8 mouse cellular contexts compared by ENCODE assay signal in genomic region chr7:80379531-80379930, GRCm38 (mm10). TPM values are rescaled to one million over a fixed set of nuclear protein-coding genes. Genes with fewer than 3 reads are reported as not detected.
DNase-seq lines count a peak whose midpoint lies in the region; ATAC-seq and TF ChIP-seq lines count a peak whose summit lies in the region.

No protein-coding gene starts in this region.

- no peaks in the 10 kb centered on the region for H3K27me3 ChIP-seq in C2C12 (ENCODE audit: control insufficient read depth, insufficient read depth, insufficient read length)
- H3K27me3 ChIP-seq in forebrain, embryonic 10.5 days (ENCODE audit: poor library complexity, severe bottlenecking): peaks cover 34% of the 10 kb centered on the region

- H3K9me3 ChIP-seq in forebrain, embryonic 10.5 days: no peaks in the 10 kb centered on the region

- peaks cover 19% of the 10 kb centered on the region for H3K4me1 ChIP-seq in bone marrow macrophage, adult 2 months (ENCODE audit: control insufficient read depth, insufficient read depth, low read length)
- H3K4me1 ChIP-seq in forebrain, embryonic 10.5 days: peaks cover 6% of the 10 kb centered on the region

- no peak overlapping the region for H3K27ac ChIP-seq in gastrocnemius, adult 2 months
- H3K27ac ChIP-seq in bone marrow macrophage, adult 2 months (ENCODE audit: insufficient read depth, low read depth, low read length): no peak overlapping the region
- no peak overlapping the region for H3K27ac ChIP-seq in forebrain, embryonic 10.5 days

- no peak for TF ChIP-seq POLR2A in bone marrow macrophage, adult 2 months (IDR thresholded peaks at IDR 0.05; ENCODE audit: borderline replicate concordance, low read depth, low read length)

- no peaks in the 10 kb centered on the region for H3K79me2 ChIP-seq in C2C12 (ENCODE audit: control insufficient read depth, insufficient read depth)

- H3K79me3 ChIP-seq in C2C12 (ENCODE audit: low read depth): no peaks in the 10 kb centered on the region

- no peak overlapping the region for H3K4me3 ChIP-seq in gastrocnemius, adult 2 months
- no peak overlapping the region for H3K4me3 ChIP-seq in C2C12 (ENCODE audit: insufficient read depth, poor library complexity, severe bottlenecking)
- H3K4me3 ChIP-seq in bone marrow macrophage, adult 2 months (ENCODE audit: insufficient read depth, low read length): no peak overlapping the region
- H3K4me3 ChIP-seq in forebrain, embryonic 10.5 days: no peak overlapping the region

- H3K36me3 ChIP-seq in C2C12 (ENCODE audit: control insufficient read depth, insufficient read depth): peaks cover 4% of the 10 kb centered on the region
- peaks cover 7% of the 10 kb centered on the region; the same call in 1 of the 2 replicates for H3K36me3 ChIP-seq in forebrain, embryonic 10.5 days (replicated peaks)

- intact Hi-C loops in gastrocnemius, adult 2 months (cut with DNase I): no loop called here
- intact Hi-C loops in gastrocnemius, postnatal 36 days (cut with DNase I): no loop called here

- TF ChIP-seq CTCF in gastrocnemius, adult 2 months (IDR thresholded peaks at IDR 0.05): peak; percentile 66
- TF ChIP-seq CTCF in C2C12 (IDR thresholded peaks at IDR 0.05; ENCODE audit: control insufficient read depth, insufficient read depth, insufficient read length): peak; percentile 43
- TF ChIP-seq CTCF in bone marrow macrophage, adult 2 months (IDR thresholded peaks at IDR 0.05; ENCODE audit: low read depth, low read length): peak; percentile 42

- 68% methylated on average over 13 of the region's 13 CpGs for WGBS in forebrain, embryonic 10.5 days

- H3ac ChIP-seq in C2C12 (ENCODE audit: control insufficient read depth, insufficient read length, low read depth): no peak overlapping the region

- ATAC-seq in inflammation-experienced regulatory T-cells, adult 6 months: no peak

- peak; percentile 59 for DNase-seq in gastrocnemius, adult 2 months
- DNase-seq in gastrocnemius, postnatal 36 days: no peak
- DNase-seq in lung, postnatal 14 days: peak; percentile 61
- DNase-seq in right cerebral cortex, adult 18-20 months: no peak
- no peak for DNase-seq in forebrain, embryonic 10.5 days (ENCODE audit: extremely low spot score, low spot score)

TF ChIP-seq in C2C12, 6 proteins besides CTCF, POLR2A, EP300 and RAD21:
- no peak for TF ChIP-seq CEBPB (IDR thresholded peaks at IDR 0.05; ENCODE audit: low read depth)
- TF ChIP-seq MYOD1 (IDR thresholded peaks at IDR 0.05; ENCODE audit: control insufficient read depth, insufficient read length, low read depth): no peak
- no peak for TF ChIP-seq MAX (IDR thresholded peaks at IDR 0.05)
- no peak for TF ChIP-seq FOSL1 (IDR thresholded peaks at IDR 0.05; ENCODE audit: insufficient read depth, low read length, poor library complexity, severe bottlenecking)
- TF ChIP-seq USF1 (IDR thresholded peaks at IDR 0.05; ENCODE audit: low read depth): no peak
- TF ChIP-seq MYOG (IDR thresholded peaks at IDR 0.05; ENCODE audit: control insufficient read depth, extremely low read depth, insufficient read length): no peak

RNA-seq across cellular contexts. Expression of gene Fes, which starts 8.2 kb away (rescaled TPM):
- total RNA-seq in gastrocnemius, adult 2 months (2021): 1 to 10 TPM; 2.6 to 3.9 TPM
- 1 to 10 TPM; 3.5 to 5.2 TPM for total RNA-seq in gastrocnemius, postnatal 36 days (2021)
- polyA plus RNA-seq in C2C12 (2012; fragmentation: generic; extraction: Trizol): 0.82 TPM
- 238 TPM in 2 replicates for polyA plus RNA-seq in bone marrow macrophage, adult 2 months (2012; ENCODE audit: insufficient read depth, insufficient read length, missing spikeins)
- polyA plus RNA-seq in inflammation-experienced regulatory T-cells, adult 6 months (2017; shearing (Covaris generic)): 1 to 10 TPM in 2 of 3 experiments, under 1 TPM in 1; 0.54 to 5.8 (median 2.4) TPM
- 7.2 and 9.2 TPM in 2 replicates for polyA plus RNA-seq in forebrain, embryonic 10.5 days (2016; fragmentation: Nextera tagmentation; extraction: Ambion mirVana)

RNA-seq across cellular contexts. Expression of gene Man2a2, which starts 8.4 kb away (rescaled TPM):
- total RNA-seq in gastrocnemius, adult 2 months (2021): 100 to 1,000 TPM; 111 to 161 TPM
- 100 to 1,000 TPM; 139 to 157 TPM for total RNA-seq in gastrocnemius, postnatal 36 days (2021)
- 21.5 TPM for polyA plus RNA-seq in C2C12 (2012; fragmentation: generic; extraction: Trizol)
- 75.2 and 75.7 TPM in 2 replicates for polyA plus RNA-seq in bone marrow macrophage, adult 2 months (2012; ENCODE audit: insufficient read depth, insufficient read length, missing spikeins)
- polyA plus RNA-seq in inflammation-experienced regulatory T-cells, adult 6 months (2017; shearing (Covaris generic)): 10 to 100 TPM; 11.1 to 30.9 (median 16.4) TPM
- polyA plus RNA-seq in forebrain, embryonic 10.5 days (2016; fragmentation: Nextera tagmentation; extraction: Ambion mirVana): 17.0 and 17.8 TPM in 2 replicates

RNA-seq across cellular contexts. Expression of gene Furin, which starts 25.7 kb away (rescaled TPM):
- total RNA-seq in gastrocnemius, adult 2 months (2021): 10 to 100 TPM; 48.5 to 49.0 TPM
- 10 to 100 TPM; 40.7 to 48.6 TPM for total RNA-seq in gastrocnemius, postnatal 36 days (2021)
- polyA plus RNA-seq in C2C12 (2012; fragmentation: generic; extraction: Trizol): 63.6 TPM
- polyA plus RNA-seq in bone marrow macrophage, adult 2 months (2012; ENCODE audit: insufficient read depth, insufficient read length, missing spikeins): 70.6 and 73.7 TPM in 2 replicates
- polyA plus RNA-seq in inflammation-experienced regulatory T-cells, adult 6 months (2017; shearing (Covaris generic)): 10 to 100 TPM in 1 of 3 experiments, 1 to 10 TPM in 2; 8.4 to 19.1 (median 8.6) TPM
- polyA plus RNA-seq in forebrain, embryonic 10.5 days (2016; fragmentation: Nextera tagmentation; extraction: Ambion mirVana): 3.3 and 3.9 TPM in 2 replicates

RNA-seq across cellular contexts. Expression of gene Hddc3, which starts 36.6 kb away (rescaled TPM):
- total RNA-seq in gastrocnemius, adult 2 months (2021): 10 to 100 TPM; 23.6 to 26.1 TPM
- total RNA-seq in gastrocnemius, postnatal 36 days (2021): 10 to 100 TPM; 17.6 to 21.1 TPM
- polyA plus RNA-seq in C2C12 (2012; fragmentation: generic; extraction: Trizol): 55.9 TPM
- polyA plus RNA-seq in bone marrow macrophage, adult 2 months (2012; ENCODE audit: insufficient read depth, insufficient read length, missing spikeins): 6.2 and 7.5 TPM in 2 replicates
- polyA plus RNA-seq in inflammation-experienced regulatory T-cells, adult 6 months (2017; shearing (Covaris generic)): 10 to 100 TPM in 1 of 3 experiments, 1 to 10 TPM in 2; 1.8 to 12.2 (median 8.2) TPM
- 25.2 and 27.9 TPM in 2 replicates for polyA plus RNA-seq in forebrain, embryonic 10.5 days (2016; fragmentation: Nextera tagmentation; extraction: Ambion mirVana)

RNA-seq across cellular contexts. Expression of gene Unc45a, which starts 38.7 kb away (rescaled TPM):
- 10 to 100 TPM; 12.3 to 12.7 TPM for total RNA-seq in gastrocnemius, adult 2 months (2021)
- total RNA-seq in gastrocnemius, postnatal 36 days (2021): 10 to 100 TPM in 1 of 2 experiments, 1 to 10 TPM in 1; 9.7 to 12.1 TPM
- polyA plus RNA-seq in C2C12 (2012; fragmentation: generic; extraction: Trizol): 46.9 TPM
- 13.3 and 17.6 TPM in 2 replicates for polyA plus RNA-seq in bone marrow macrophage, adult 2 months (2012; ENCODE audit: insufficient read depth, insufficient read length, missing spikeins)
- polyA plus RNA-seq in inflammation-experienced regulatory T-cells, adult 6 months (2017; shearing (Covaris generic)): 10 to 100 TPM; 39.3 to 51.1 (median 40.1) TPM
- 42.0 and 44.0 TPM in 2 replicates for polyA plus RNA-seq in forebrain, embryonic 10.5 days (2016; fragmentation: Nextera tagmentation; extraction: Ambion mirVana)

Comparison
In these comparisons a context has a peak if more than half of its experiments do, and no peak if none do; other contexts are left out.
1. DNase-seq: peak in gastrocnemius, adult 2 months (single experiment) and lung, postnatal 14 days (single experiment); none in gastrocnemius, postnatal 36 days (0 of 2), right cerebral cortex, adult 18-20 months (single experiment) and forebrain, embryonic 10.5 days (single experiment).
2. RNA of gene Fes, which starts 8.2 kb away (polyA plus RNA-seq): 238 TPM in bone marrow macrophage, adult 2 months; 7.2 to 9.2 TPM in forebrain, embryonic 10.5 days, 0.54 to 5.8 TPM in inflammation-experienced regulatory T-cells, adult 6 months and 0.82 TPM in C2C12 (single experiment); every median in the first group is over 10 times any median in the second.
3. Peak in every context shown above with its lines, with median percentiles within 50 percentile points of each other: CTCF ChIP-seq.